Mouse (Mus musculus) testis, adult 2 months (tissue): ENCODE results near the gene Lyrm4. TPM values are rescaled to one million over a fixed set of nuclear protein-coding genes. Genes with fewer than 3 reads are reported as not detected.
A peak's percentile ranks its signal among the peaks of the same experiment; 100 is the strongest.

Source experiments
- H3K27ac ChIP-seq: fragments of 200-500 bp; 2 replicates; pipeline ENCODE4 v1.5.1; 2012; ENCODE audit warnings: low read depth, low read length; ENCODE audit not compliant: control insufficient read depth, insufficient read depth
- H3K27me3 ChIP-seq: fragments of 200-500 bp; 2 replicates; pipeline ENCODE4 v1.6.1; 2012; ENCODE audit warnings: mild to moderate bottlenecking, low read length, moderate library complexity; ENCODE audit not compliant: control insufficient read depth, insufficient read depth
- H3K36me3 ChIP-seq: fragments of 200-500 bp; 2 replicates; pipeline ENCODE4 v1.6.1; 2012; ENCODE audit warnings: mild to moderate bottlenecking, low read length; ENCODE audit not compliant: control insufficient read depth, insufficient read depth
- H3K4me1 ChIP-seq: fragments of 200-500 bp; 2 replicates; pipeline ENCODE4 v1.6.1; 2012; ENCODE audit warnings: low read length; ENCODE audit not compliant: control insufficient read depth, insufficient read depth
- H3K4me3 ChIP-seq: fragments of 200-500 bp; 2 replicates; pipeline ENCODE4 v1.5.1; 2012; ENCODE audit warnings: low read depth, mild to moderate bottlenecking, low read length, moderate library complexity, mixed read lengths; ENCODE audit not compliant: control insufficient read depth
- CTCF ChIP-seq: fragments of 200-500 bp; IDR thresholded peaks from 2 replicates; pipeline ENCODE4 v1.5.1; 2012; ENCODE audit warnings: low read depth, mild to moderate bottlenecking, inconsistent platforms, low read length, moderate library complexity; ENCODE audit not compliant: control insufficient read depth, insufficient read depth, insufficient replicate concordance
- POLR2A ChIP-seq: fragments of 200-500 bp; IDR thresholded peaks from 2 replicates; pipeline ENCODE4 v1.6.1; 2012; ENCODE audit warnings: low read depth, mild to moderate bottlenecking, inconsistent platforms, low read length, moderate library complexity; ENCODE audit not compliant: control insufficient read depth
- polyA plus RNA-seq: library from polyadenylated mRNA; depleted of rRNA; stranded (reverse); fragments of >200 nt; gene quantifications from 2 replicates; pipeline ENCODE4 v1.2.3, GENCODE M21; 2012; rRNA removed

The Lyrm4 gene
- polyA plus RNA-seq, result 2.8 and 3.0 TPM in 2 replicates

DNA sequence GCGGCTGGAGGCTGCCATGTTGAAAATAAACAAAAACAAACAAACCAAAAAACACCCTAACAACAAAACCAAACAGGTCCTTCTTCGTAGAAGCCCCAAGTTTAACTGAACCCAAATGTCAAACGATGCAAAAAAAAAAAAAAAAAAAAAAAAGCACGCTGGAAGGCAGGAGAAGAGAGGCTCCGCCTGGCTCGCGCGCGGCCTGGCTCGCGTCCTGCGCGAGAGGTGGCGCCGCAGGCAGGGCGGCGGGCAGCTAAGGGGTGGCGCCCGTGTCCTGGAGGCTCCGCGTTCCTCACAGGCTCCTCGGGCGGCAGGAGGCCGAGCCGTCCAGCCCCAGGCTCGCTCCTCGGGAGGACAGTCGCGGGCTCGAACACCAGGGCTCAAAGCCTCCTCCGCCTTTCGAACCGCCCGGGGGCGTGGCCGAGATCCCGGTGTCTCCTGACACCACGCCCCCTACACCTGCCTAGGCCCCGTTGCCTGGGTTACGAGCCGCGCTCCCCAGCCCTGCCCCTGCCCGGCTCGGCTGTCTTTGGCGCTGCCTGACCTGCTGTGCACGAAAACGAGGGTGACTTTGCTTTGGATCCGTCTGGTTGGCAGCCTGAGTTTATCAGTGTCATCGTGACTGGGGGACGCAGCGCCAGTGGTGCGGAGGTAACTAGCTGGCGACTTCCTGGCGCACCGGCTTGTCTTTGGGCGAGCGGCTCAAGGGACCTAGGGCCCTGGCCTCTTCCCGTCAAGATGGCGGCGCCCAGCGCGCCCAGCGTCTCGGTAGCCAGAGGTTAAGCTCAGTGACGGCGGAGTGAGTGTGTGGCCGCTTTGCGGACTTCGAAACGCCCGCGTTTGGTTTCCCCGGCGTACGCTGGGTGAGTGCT is at the start of gene Lyrm4, which contains the start of gene Fars2:
Lyrm4 (minus strand) TSS at position 384 of the 872 bp plus-strand sequence.
Fars2 (plus strand) TSS at position 270 of the 872 bp plus-strand sequence.
- TF ChIP-seq CTCF (peak; percentile 5; the same call in 1 of the 2 replicates), POLR2A (peak; percentile 72)
- Histone ChIP-seq H3K27me3 (no peaks in the 10 kb centered on the region), H3K27ac (peak within 1 kb of the TSS; percentile 100), H3K36me3 (no peaks in the 10 kb centered on the region), H3K4me3 (peak within 1 kb of the TSS; percentile 96), H3K4me1 (peaks cover 4% of the 10 kb centered on the region)

DNA sequence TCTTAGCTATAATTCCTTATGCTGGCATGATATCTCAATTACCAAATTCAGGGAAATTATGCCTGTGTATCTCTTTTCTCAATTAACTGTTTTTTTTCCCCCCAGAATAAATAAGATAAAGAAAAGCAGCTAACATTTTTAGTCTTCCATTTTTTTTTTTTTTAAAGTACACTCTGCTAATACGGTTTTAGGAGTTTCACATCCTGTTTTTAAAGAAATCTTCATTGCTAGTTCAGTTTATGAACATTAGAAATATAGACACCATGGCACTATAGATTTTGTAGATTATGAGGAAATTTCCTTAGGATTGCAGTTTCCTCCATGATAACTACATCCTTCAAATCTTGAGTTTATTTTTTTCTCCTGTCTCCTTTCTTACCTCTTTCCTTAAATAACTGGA is 46.6 kb upstream of the Lyrm4 start:
- Histone ChIP-seq H3K36me3 (no peaks in the 10 kb centered on the region), H3K4me1 (no peaks in the 10 kb centered on the region), H3K27ac (no peak overlapping the region), H3K4me3 (no peak overlapping the region), H3K27me3 (no peaks in the 10 kb centered on the region)
- TF ChIP-seq POLR2A (no peak), CTCF (no peak)

DNA sequence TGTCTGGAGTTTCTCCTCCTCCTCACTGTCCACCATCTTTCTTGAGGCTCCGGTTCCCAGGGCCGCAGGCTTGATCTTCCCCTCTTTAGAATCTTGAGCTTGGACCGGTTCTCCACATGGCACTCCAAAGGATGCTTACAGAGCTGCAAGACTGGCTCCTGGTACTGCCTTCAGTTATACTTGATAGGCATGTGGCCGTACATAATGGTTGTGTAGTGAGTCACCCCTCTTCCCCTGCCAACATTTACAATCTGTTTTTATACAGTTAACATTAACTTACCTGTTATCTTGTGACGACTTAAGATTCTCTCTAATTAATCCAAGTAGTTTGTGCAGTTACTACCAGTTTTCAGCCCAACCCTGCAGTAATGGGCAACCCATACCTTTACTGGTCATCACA is 46.1 kb upstream of the Lyrm4 start:
- no peaks in the 10 kb centered on the region for H3K36me3 ChIP-seq
- no peaks in the 10 kb centered on the region for H3K4me1 ChIP-seq
- H3K4me3 ChIP-seq, result no peak overlapping the region
- H3K27ac ChIP-seq, result no peak overlapping the region
- no peak for TF ChIP-seq POLR2A
- no peak for TF ChIP-seq CTCF
- no peaks in the 10 kb centered on the region for H3K27me3 ChIP-seq

DNA sequence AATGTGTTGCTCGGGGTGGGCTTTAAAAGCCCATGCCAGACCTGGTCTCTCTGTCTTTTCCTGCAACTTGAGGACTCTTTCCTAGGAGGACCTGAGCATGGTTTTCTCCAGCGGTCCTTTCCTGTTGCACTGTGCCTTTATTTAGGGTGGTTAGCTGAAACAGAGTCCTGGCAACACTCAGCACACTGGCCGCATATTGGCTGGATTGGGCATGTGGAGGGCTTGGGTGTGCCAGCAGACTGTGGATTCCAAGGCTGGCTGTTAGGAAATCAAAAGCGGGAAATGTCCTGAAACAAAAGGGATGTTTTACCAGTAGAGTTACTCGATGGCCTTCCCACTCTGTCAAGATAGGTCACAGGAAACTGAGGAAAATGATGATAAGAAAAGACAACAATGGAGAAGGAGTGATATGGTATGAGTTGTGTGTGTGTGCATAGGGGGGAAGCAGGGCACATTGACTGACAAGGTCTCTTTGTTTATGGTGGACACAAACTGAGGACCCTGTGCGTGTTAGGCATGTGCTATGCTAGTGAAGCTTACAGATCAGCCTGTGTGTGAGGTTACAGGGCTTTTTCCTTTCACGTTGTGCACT is 39.1 kb upstream of the Lyrm4 start:
- H3K4me1 ChIP-seq, result no peaks in the 10 kb centered on the region
- H3K4me3 ChIP-seq, result no peak overlapping the region
- no peak overlapping the region for H3K27ac ChIP-seq
- no peak for TF ChIP-seq CTCF
- no peak for TF ChIP-seq POLR2A
- H3K27me3 ChIP-seq, result no peaks in the 10 kb centered on the region
- no peaks in the 10 kb centered on the region for H3K36me3 ChIP-seq

DNA sequence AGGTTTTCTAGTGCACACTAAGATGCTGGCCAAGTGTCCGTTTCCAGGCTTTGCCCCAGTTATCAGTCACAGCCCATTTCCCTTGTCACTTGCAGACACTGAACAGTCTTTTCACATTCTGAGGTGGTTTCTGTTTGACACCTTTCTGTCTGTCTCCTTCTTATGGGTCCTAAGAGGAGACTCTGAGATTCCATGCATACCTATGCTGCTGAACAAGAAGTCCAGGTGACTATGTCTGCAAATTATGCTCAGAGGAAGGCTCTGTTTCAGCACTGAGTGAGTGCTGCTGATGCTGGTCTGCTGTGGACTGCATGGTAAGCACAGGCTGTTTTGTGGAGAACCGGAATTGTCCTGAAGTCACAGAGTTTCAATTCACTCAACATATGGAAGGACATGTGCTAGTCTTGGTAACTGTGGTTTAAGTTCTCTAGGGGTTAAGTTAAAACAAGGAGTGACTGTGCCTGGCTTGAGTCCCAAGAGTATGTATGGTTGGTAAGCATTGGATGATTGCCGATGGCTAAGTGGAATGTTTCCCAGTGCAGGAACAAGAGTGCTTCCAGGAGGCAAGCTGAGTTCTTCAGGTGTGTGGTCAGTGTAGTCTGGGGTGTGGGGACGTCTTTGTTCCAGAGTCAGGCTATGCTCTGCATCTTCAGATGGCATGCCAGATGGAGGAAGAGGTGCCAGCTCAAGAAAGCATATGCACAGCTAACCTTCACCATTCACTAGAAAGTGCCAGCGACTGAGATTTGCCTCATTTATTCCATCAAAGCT is 35.6 kb upstream of the Lyrm4 start:
- no peaks in the 10 kb centered on the region for H3K4me1 ChIP-seq
- H3K4me3 ChIP-seq, result no peak overlapping the region
- H3K27ac ChIP-seq, result no peak overlapping the region
- no peaks in the 10 kb centered on the region for H3K27me3 ChIP-seq
- no peaks in the 10 kb centered on the region for H3K36me3 ChIP-seq
- TF ChIP-seq CTCF (no peak), POLR2A (no peak)

DNA sequence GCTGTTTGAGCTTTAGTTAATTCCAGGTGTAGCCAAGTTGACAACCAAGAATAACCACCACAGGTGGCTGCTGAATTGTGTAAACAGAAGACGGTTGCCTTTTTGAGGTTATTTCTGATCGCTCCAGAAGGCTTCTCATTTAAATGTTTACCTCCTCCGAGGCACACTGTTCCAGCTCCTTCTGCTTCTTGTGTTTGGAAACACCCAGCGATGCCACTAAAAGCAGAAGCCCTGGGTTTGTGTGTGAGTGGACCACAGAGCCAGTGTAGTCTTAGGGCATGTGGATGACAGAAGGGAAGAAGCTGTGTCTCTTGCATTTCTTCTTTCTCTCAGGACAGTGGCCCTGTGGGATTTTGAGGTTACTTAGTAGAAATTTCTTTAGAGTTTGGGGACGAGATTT is 32.9 kb upstream of the Lyrm4 start:
- Histone ChIP-seq H3K36me3 (no peaks in the 10 kb centered on the region), H3K4me1 (no peaks in the 10 kb centered on the region), H3K27ac (no peak overlapping the region), H3K27me3 (no peaks in the 10 kb centered on the region), H3K4me3 (no peak overlapping the region)
- TF ChIP-seq CTCF (no peak), POLR2A (no peak)
